In genomic region chr7:89161610-89162378, GRCm38 (mm10) we compare ENCODE assay signal across 26 mouse cellular contexts.
DNase-seq lines count a peak whose midpoint lies in the region; ATAC-seq and TF ChIP-seq lines count a peak whose summit lies in the region.
"Had no signal": no experiment of that assay in that cellular context is flagged by ENCODE, and none has a peak within 500 bp of the region (broad histone marks: within the 10 kb centered on the region; RNA-seq: fewer than 3 reads in every experiment).

No protein-coding gene starts in this region.

- H3K27ac ChIP-seq in layer of hippocampus, adult 2 months, result peak overlapping the region; percentile 7; the same call in 1 of the 2 replicates
- H3K27ac ChIP-seq: embryonic facial prominence, embryonic 13.5 days; gastrocnemius, adult 2 months; hindbrain, postnatal 0 days; left cerebral cortex, adult 2 months; limb, embryonic 13.5 days; liver, embryonic 13.5 days; midbrain, embryonic 12.5 days had no signal

- ATAC-seq in common myeloid progenitor, adult 5-6 weeks (replicated peaks; ENCODE audit: low read depth, poor library complexity, severe bottlenecking), result 0 out of 2 replicates have a peak, but pooled peaks have one; percentile 24
- ATAC-seq in megakaryocyte-erythroid progenitor cell, adult 5-6 weeks (replicated peaks; ENCODE audit: low FRiP score, low TSS enrichment, poor library complexity, severe bottlenecking), result 0 out of 2 replicates have a peak, but pooled peaks have one; percentile 23
- no peak for ATAC-seq in megakaryocyte, adult 5-6 weeks (ENCODE audit: poor library complexity, severe bottlenecking)
- ATAC-seq: CD4-positive, CD25-positive, alpha-beta regulatory T cell, adult 4 months; hindbrain, postnatal 0 days had no signal

- no peak overlapping the region for H3K4me3 ChIP-seq in layer of hippocampus, adult 2 months
- H3K4me3 ChIP-seq: embryonic facial prominence, embryonic 13.5 days; gastrocnemius, adult 2 months; left cerebral cortex, adult 2 months; limb, embryonic 13.5 days; liver, embryonic 13.5 days; midbrain, embryonic 12.5 days had no signal

- no peak for TF ChIP-seq CTCF in layer of hippocampus, adult 2 months (conservative IDR thresholded peaks at IDR 0.05)

- intact Hi-C loops in gastrocnemius, postnatal 14 days (cut with DNase I; ENCODE audit: low total_unique reads), result no loop called here

- no peak for DNase-seq in layer of hippocampus, adult 2 months (ENCODE audit: low spot score in 2 of 2)
- DNase-seq in layer of hippocampus, postnatal 25 days (ENCODE audit: extremely low spot score in 1 of 2, low spot score in 1 of 2), result no peak
- peak; percentile 16 for DNase-seq in Muller cell, postnatal 12 days (ENCODE audit: inconsistent ontology term)
- DNase-seq in gastrocnemius, postnatal 14 days, result no peak
- DNase-seq: adrenal gland, postnatal 10 days; cerebellum, adult 11-12 months; cerebellum, adult 9-11 months; gastrocnemius, adult 2 months; heart, postnatal 14 days; kidney, adult 11 months; kidney, postnatal 14 days; liver, embryonic 13.5 days; lung, adult 18-20 months; lung, postnatal 10 days; right cerebral cortex, postnatal 14 days; spleen, adult 18-20 months; thymus, postnatal 14 days had no signal
